Mouse (Mus musculus): ENCODE data around the gene Mctp2. TPM values are rescaled to one million over a fixed set of nuclear protein-coding genes. Genes with fewer than 3 reads are reported as not detected.
"Not testable (repeated sequence)": the region's sequence is repeated elsewhere in the genome, so short reads cannot be mapped to it uniquely, and the experiment has no call there.

Mctp2 gene
- total and polyA plus RNA-seq, 3 experiments = not detected

DNA sequence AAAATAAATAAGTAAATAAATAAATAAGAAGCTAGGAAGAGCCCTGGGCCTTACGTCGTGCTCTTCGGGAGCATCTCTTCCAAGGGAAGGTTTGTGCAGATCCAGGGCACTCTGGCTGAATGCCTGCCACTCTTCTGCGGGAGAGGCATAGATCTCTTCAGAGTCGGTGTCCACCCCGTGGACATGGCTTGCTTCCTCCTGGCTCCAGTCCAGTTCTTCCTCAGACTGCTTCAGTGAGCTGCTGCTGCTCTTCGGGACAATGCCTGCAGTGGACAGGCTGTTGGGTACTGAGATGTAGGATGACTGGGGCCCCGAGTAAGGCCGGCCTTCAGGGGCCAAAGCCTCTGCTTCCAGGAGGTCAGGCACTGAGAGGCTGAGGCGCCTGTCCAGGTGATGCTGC lies 47.4 kb downstream of the Mctp2 start:
- Histone ChIP-seq H3K27ac (ENCODE audit: control insufficient read depth, low read depth, low read length) (no peak overlapping the region), H3K4me3 (ENCODE audit: control insufficient read depth in 1 of 2, insufficient read depth in 1 of 2, low read depth in 2 of 2, low read length in 2 of 2) (no peak overlapping the region), H3K79me2 (ENCODE audit: control insufficient read depth, insufficient read depth, low read length, poor library complexity) (no peaks in the 10 kb centered on the region), H3K4me1 (ENCODE audit: control insufficient read depth in 1 of 2, insufficient read depth in 2 of 2, low read length in 2 of 2) (no peaks in the 10 kb centered on the region), H3K36me3 (ENCODE audit: control insufficient read depth in 1 of 2, insufficient read depth in 2 of 2, low read length in 2 of 2) (no peaks in the 10 kb centered on the region), H3K27me3 (ENCODE audit: control insufficient read depth in 1 of 2, insufficient read depth in 2 of 2, low read length in 2 of 2) (no peaks in the 10 kb centered on the region), H3K9me3 (replicated peaks; ENCODE audit: insufficient read depth, low read length) (no peaks in the 10 kb centered on the region), H3K9ac (ENCODE audit: control insufficient read depth, low read depth, low read length, poor library complexity, severe bottlenecking) (no peak overlapping the region)
- TF ChIP-seq EP300 (IDR thresholded peaks at IDR 0.05; ENCODE audit: low read depth in 1 of 2, low read length in 2 of 2) (no peak), USF1 (IDR thresholded peaks at IDR 0.05; ENCODE audit: low read depth, low read length) (no peak)
- no peak for DNase-seq (ENCODE audit: low read depth, low spot score)

DNA sequence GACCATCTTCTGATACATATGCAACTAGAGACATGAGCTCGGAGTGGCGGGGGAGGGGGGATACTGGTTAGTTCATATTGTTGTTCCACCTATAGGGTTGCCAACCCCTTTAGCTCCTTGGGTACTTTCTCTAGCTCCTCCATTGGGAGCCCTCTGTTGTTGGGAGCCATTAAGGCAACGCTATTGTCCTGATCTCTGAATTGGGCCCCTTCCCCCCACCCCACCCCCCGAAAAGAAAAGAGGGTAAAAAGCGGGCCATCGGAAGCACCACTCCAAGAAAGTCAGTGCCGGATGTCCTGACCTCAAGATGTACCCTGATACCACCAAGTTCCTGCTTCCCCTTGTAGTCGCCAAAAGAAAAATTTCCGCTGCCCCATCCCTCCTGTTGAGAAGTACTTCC lies 56.1 kb downstream of the Mctp2 start:
- not testable (repeated sequence) for H3K9ac ChIP-seq (ENCODE audit: control insufficient read depth, low read depth, low read length, poor library complexity, severe bottlenecking); H3K4me1 ChIP-seq (ENCODE audit: control insufficient read depth in 1 of 2, insufficient read depth in 2 of 2, low read length in 2 of 2); H3K27ac ChIP-seq (ENCODE audit: control insufficient read depth, low read depth, low read length); H3K79me2 ChIP-seq (ENCODE audit: control insufficient read depth, insufficient read depth, low read length, poor library complexity); H3K9me3 ChIP-seq (replicated peaks; ENCODE audit: insufficient read depth, low read length); H3K27me3 ChIP-seq (ENCODE audit: control insufficient read depth in 1 of 2, insufficient read depth in 2 of 2, low read length in 2 of 2); DNase-seq (ENCODE audit: low read depth, low spot score); H3K4me3 ChIP-seq (ENCODE audit: control insufficient read depth in 1 of 2, insufficient read depth in 1 of 2, low read depth in 2 of 2, low read length in 2 of 2); H3K36me3 ChIP-seq (ENCODE audit: control insufficient read depth in 1 of 2, insufficient read depth in 2 of 2, low read length in 2 of 2)

DNA sequence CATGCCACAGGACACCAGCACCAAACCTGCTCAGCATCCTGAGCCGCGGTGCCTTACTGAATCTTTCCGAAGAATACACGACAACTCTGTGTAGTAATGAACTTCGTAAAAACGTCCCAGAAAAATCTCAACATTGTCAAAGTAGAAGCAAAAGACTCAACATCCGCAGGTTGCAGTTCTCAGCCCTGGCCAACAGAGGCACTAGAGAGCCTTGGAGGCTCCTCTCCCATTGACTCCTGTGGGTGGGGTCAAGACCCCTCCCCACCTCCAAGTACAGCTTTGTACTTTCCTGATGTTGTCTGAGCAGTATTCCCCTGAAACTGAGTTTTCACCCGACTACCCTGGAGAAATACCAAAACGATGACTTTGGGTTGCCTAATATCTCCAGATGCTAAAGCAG lies 65.1 kb downstream of the Mctp2 start:
- DNase-seq (ENCODE audit: low read depth, low spot score) = no peak
- H3K27ac ChIP-seq (ENCODE audit: control insufficient read depth, low read depth, low read length) = no peak overlapping the region
- H3K79me2 ChIP-seq (ENCODE audit: control insufficient read depth, insufficient read depth, low read length, poor library complexity) = no peaks in the 10 kb centered on the region
- TF ChIP-seq CTCF (IDR thresholded peaks at IDR 0.05 in 2 of 3, conservative IDR thresholded peaks at IDR 0.05 in 1 of 3; ENCODE audit: control insufficient read depth in 1 of 3, insufficient read depth in 1 of 3, low read depth in 2 of 3, low read length in 3 of 3, poor library complexity in 1 of 3, severe bottlenecking in 1 of 3) (peak; percentile 8 to 38 (median 12); a peak in 3 of 6 replicates), POLR2AphosphoS2 (IDR thresholded peaks at IDR 0.05; ENCODE audit: low read length) (no peak), USF2 (IDR thresholded peaks at IDR 0.05; ENCODE audit: borderline replicate concordance in 1 of 2, insufficient read depth in 1 of 2, low read depth in 1 of 2, low read length in 2 of 2) (no peak), GATA1 (IDR thresholded peaks at IDR 0.05; ENCODE audit: low read depth, low read length) (no peak), JUND (IDR thresholded peaks at IDR 0.05; ENCODE audit: low read depth, low read length) (no peak)
- no peaks in the 10 kb centered on the region for H3K27me3 ChIP-seq (ENCODE audit: control insufficient read depth in 1 of 2, insufficient read depth in 2 of 2, low read length in 2 of 2)
- no peak overlapping the region for H3K4me3 ChIP-seq (ENCODE audit: control insufficient read depth in 1 of 2, insufficient read depth in 1 of 2, low read depth in 2 of 2, low read length in 2 of 2)
- no peak overlapping the region for H3K9ac ChIP-seq (ENCODE audit: control insufficient read depth, low read depth, low read length, poor library complexity, severe bottlenecking)
- H3K4me1 ChIP-seq (ENCODE audit: control insufficient read depth in 1 of 2, insufficient read depth in 2 of 2, low read length in 2 of 2) = no peaks in the 10 kb centered on the region
- no peaks in the 10 kb centered on the region for H3K9me3 ChIP-seq (replicated peaks; ENCODE audit: insufficient read depth, low read length)
- no peaks in the 10 kb centered on the region for H3K36me3 ChIP-seq (ENCODE audit: control insufficient read depth in 1 of 2, insufficient read depth in 2 of 2, low read length in 2 of 2)

DNA sequence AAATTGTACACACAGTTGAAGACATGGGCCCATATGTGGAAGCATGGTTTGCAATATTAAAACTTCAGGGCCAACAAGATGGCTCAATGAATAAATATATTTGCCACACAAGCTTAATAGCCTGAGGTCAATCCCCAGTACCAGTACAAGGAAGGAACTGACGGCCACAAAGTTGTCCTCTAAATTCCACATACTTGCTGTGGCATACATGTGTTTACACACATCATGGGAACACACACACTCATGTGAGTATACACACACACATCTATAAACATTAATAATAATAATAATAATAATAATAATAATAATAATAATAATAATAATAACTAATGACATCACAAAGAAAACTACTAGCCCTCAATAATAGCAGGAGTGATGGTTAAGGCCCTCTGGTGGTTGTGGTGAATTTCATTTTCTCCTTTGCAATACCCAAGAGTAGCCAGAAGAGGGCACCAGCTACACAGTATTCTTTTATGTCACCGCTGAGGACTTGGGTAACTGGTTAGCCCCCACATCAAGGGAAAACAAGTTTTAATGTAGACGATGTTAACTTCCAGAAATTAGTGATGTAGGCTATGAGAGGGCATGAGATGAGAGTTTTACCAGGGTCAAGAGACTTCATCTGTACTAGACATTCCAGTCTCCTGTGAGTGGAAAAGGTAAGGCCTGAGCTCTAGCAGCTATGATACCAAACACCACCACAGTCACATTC lies 66.5 kb downstream of the Mctp2 start:
- Histone ChIP-seq H3K4me1 (ENCODE audit: control insufficient read depth in 1 of 2, insufficient read depth in 2 of 2, low read length in 2 of 2) (no peaks in the 10 kb centered on the region), H3K79me2 (ENCODE audit: control insufficient read depth, insufficient read depth, low read length, poor library complexity) (no peaks in the 10 kb centered on the region), H3K36me3 (ENCODE audit: control insufficient read depth in 1 of 2, insufficient read depth in 2 of 2, low read length in 2 of 2) (no peaks in the 10 kb centered on the region), H3K27me3 (ENCODE audit: control insufficient read depth in 1 of 2, insufficient read depth in 2 of 2, low read length in 2 of 2) (no peaks in the 10 kb centered on the region), H3K9ac (ENCODE audit: control insufficient read depth, low read depth, low read length, poor library complexity, severe bottlenecking) (no peak overlapping the region), H3K4me3 (ENCODE audit: control insufficient read depth in 1 of 2, insufficient read depth in 1 of 2, low read depth in 2 of 2, low read length in 2 of 2) (no peak overlapping the region), H3K9me3 (replicated peaks; ENCODE audit: insufficient read depth, low read length) (no peaks in the 10 kb centered on the region), H3K27ac (ENCODE audit: control insufficient read depth, low read depth, low read length) (no peak overlapping the region)
- peak; percentile 35 for DNase-seq (ENCODE audit: low read depth, low spot score)
- TF ChIP-seq RAD21 (IDR thresholded peaks at IDR 0.05; ENCODE audit: low read depth, low read length) (peak; percentile 61), CTCF (IDR thresholded peaks at IDR 0.05 in 2 of 3, conservative IDR thresholded peaks at IDR 0.05 in 1 of 3; ENCODE audit: control insufficient read depth in 1 of 3, insufficient read depth in 1 of 3, low read depth in 2 of 3, low read length in 3 of 3, poor library complexity in 1 of 3, severe bottlenecking in 1 of 3) (peak; percentile 48 to 86 (median 56)), E2F4 (IDR thresholded peaks at IDR 0.05; ENCODE audit: borderline replicate concordance, low read depth, low read length) (no peak), BHLHE40 (IDR thresholded peaks at IDR 0.05; ENCODE audit: borderline replicate concordance, low read depth, low read length) (no peak), SMC3 (IDR thresholded peaks at IDR 0.05; ENCODE audit: low read depth, low read length) (peak; percentile 55), UBTF (IDR thresholded peaks at IDR 0.05; ENCODE audit: borderline replicate concordance, insufficient read depth, low read depth, low read length) (no peak)
